Mouse (Mus musculus) lung, adult 2 months (tissue): Measurements from ENCODE around the gene Marveld3. TPM values are rescaled to one million over a fixed set of nuclear protein-coding genes. Genes with fewer than 3 reads are reported as not detected.

Experiments used
- DNase-seq: peaks from one replicate; pipeline ENCODE4 v3.0.0; 2022
- H3K4me1 ChIP-seq: fragments of 200-500 bp; 2 replicates; pipeline ENCODE4 v1.6.1; 2011; ENCODE audit warnings: low read length; ENCODE audit not compliant: control insufficient read depth, insufficient read depth
- H3K4me3 ChIP-seq: fragments of 200-500 bp; replicated peaks from 2 replicates; pipeline ENCODE3; 2011; ENCODE audit warnings: low read depth, mild to moderate bottlenecking, control low read depth, low read length; ENCODE audit errors: extremely low read depth
- CTCF ChIP-seq: fragments of 200-500 bp; IDR thresholded peaks from 2 replicates; pipeline ENCODE4 v1.5.1; 2011; ENCODE audit warnings: mild to moderate bottlenecking, low read length, control low read depth; ENCODE audit not compliant: insufficient read depth
- POLR2A ChIP-seq: fragments of 200-500 bp; IDR thresholded peaks from 2 replicates; pipeline ENCODE4 v1.6.1; 2011; ENCODE audit warnings: low read depth, mild to moderate bottlenecking, control low read depth, low read length, borderline replicate concordance; ENCODE audit errors: extremely low read depth
- WGBS: fragments of 180-500 bp; shearing (Covaris S2); methylation state at CpG from one replicate; pipeline ENCODE4 v1.1.7; 2018; 5-methylcytosine and 5-hydroxymethylcytosine counted together
- polyA plus RNA-seq: library from polyadenylated mRNA; depleted of rRNA; stranded (reverse); fragments of >200 nt; gene quantifications from 2 replicates; pipeline ENCODE4 v1.2.3, GENCODE M21; 2012

The Marveld3 gene
- polyA plus RNA-seq, 1 experiment, result 5.9 TPM

- WGBS, result 4% methylated on average over 9 of the region's 9 CpGs
- DNase-seq, result no peak
- TF ChIP-seq POLR2A (no peak), CTCF (peak; percentile 56; the same call in 1 of the 2 replicates)
- Histone ChIP-seq H3K4me3 (no peak overlapping the region), H3K4me1 (no peaks in the 10 kb centered on the region)
Measured at GRCm38 (mm10) chr8:109970323-109970722, 8.3 kb upstream of the Marveld3 start.

GRCm38 (mm10) chr8:109968837-109969236 lies 6.8 kb upstream of the Marveld3 start:
- no peak for TF ChIP-seq POLR2A
- WGBS, result 44% methylated on average over 10 of the region's 10 CpGs

GRCm38 (mm10) chr8:109964106-109964505 lies 2.1 kb upstream of the Marveld3 start:
- 61% methylated on average over 4 of the region's 4 CpGs for WGBS
- TF ChIP-seq POLR2A, result no peak
- no peak for TF ChIP-seq CTCF
- DNase-seq, result no peak
- H3K4me3 ChIP-seq, result no peak overlapping the region
- H3K4me1 ChIP-seq, result no peaks in the 10 kb centered on the region

More at GRCm38 (mm10) chr8:109968837-109969236, 6.8 kb upstream of the Marveld3 start:
- no peaks in the 10 kb centered on the region for H3K4me1 ChIP-seq
- no peak overlapping the region for H3K4me3 ChIP-seq
- no peak for DNase-seq

GRCm38 (mm10) chr8:109963421-109963820 lies 1.4 kb upstream of the Marveld3 start:
- H3K4me3 ChIP-seq, result no peak overlapping the region
- no peak for TF ChIP-seq CTCF
- TF ChIP-seq POLR2A, result no peak
- DNase-seq, result no peak
- peaks cover 2% of the 10 kb centered on the region for H3K4me1 ChIP-seq
- 54% methylated on average over 13 of the region's 13 CpGs for WGBS

- no peak overlapping the region for H3K4me3 ChIP-seq
- peaks cover 3% of the 10 kb centered on the region for H3K4me1 ChIP-seq
- TF ChIP-seq CTCF, result no peak
- no peak for TF ChIP-seq POLR2A
- DNase-seq, result no peak
- WGBS, result 61% methylated on average over 9 of the region's 9 CpGs
Measured at GRCm38 (mm10) chr8:109962896-109963295, 893 bp upstream of the Marveld3 start.

- WGBS, result 89% methylated on average over 4 of the region's 4 CpGs
Measured at GRCm38 (mm10) chr8:109959112-109959511, 2.9 kb downstream of the Marveld3 start.

GRCm38 (mm10) chr8:109958036-109958655 lies 3.9 kb downstream of the Marveld3 start:
- TF ChIP-seq CTCF (no peak), POLR2A (no peak)
- Histone ChIP-seq H3K4me1 (peaks cover 3% of the 10 kb centered on the region), H3K4me3 (no peak overlapping the region)
- peak; percentile 28 for DNase-seq
- 31% methylated on average over 10 of the region's 12 CpGs for WGBS

More at GRCm38 (mm10) chr8:109959112-109959511, 2.9 kb downstream of the Marveld3 start:
- H3K4me1 ChIP-seq, result peaks cover 3% of the 10 kb centered on the region
- no peak overlapping the region for H3K4me3 ChIP-seq
- TF ChIP-seq POLR2A (no peak), CTCF (no peak)
- no peak for DNase-seq

GRCm38 (mm10) chr8:109957167-109958028 lies 4.6 kb downstream of the Marveld3 start:
- no peak for TF ChIP-seq POLR2A
- TF ChIP-seq CTCF, result no peak
- no peak for DNase-seq
- 18% methylated on average over 16 of the region's 16 CpGs for WGBS
- Histone ChIP-seq H3K4me3 (no peak overlapping the region), H3K4me1 (peaks cover 3% of the 10 kb centered on the region)

GRCm38 (mm10) chr8:109954486-109954948 lies 7.5 kb downstream of the Marveld3 start:
- Histone ChIP-seq H3K4me3 (no peak overlapping the region), H3K4me1 (peaks cover 3% of the 10 kb centered on the region)
- no peak for DNase-seq
- TF ChIP-seq POLR2A, result no peak
- TF ChIP-seq CTCF, result no peak
- WGBS, result 67% methylated on average over 13 of the region's 13 CpGs

- no peak for DNase-seq
- 65% methylated on average over 7 of the region's 7 CpGs for WGBS
- no peaks in the 10 kb centered on the region for H3K4me1 ChIP-seq
- H3K4me3 ChIP-seq, result no peak overlapping the region
- TF ChIP-seq POLR2A (no peak), CTCF (no peak)
Measured at GRCm38 (mm10) chr8:109952171-109952570, 9.8 kb downstream of the Marveld3 start.
